Mouse (Mus musculus) lung, postnatal 0 days (tissue): Measurements from ENCODE around the gene Vav3. TPM values are rescaled to one million over a fixed set of nuclear protein-coding genes. Genes with fewer than 3 reads are reported as not detected.
A peak's percentile ranks its signal among the peaks of the same experiment; 100 is the strongest.

Experiments used
- ATAC-seq: fragments of 200-750 bp; cut with Nextera tagmentation; 2 replicates; pipeline ENCODE4 v1.8.0; 2017; ENCODE audit warnings: moderate library complexity
- DNase-seq: peaks from one replicate; pipeline ENCODE4 v3.0.0-alpha.2; 2016; ENCODE audit warnings: low spot score
- H3K27ac ChIP-seq: fragments of 300-500 bp; sonication (generic); 2 replicates; pipeline ENCODE4 v1.5.1; 2014; ENCODE audit warnings: antibody characterized with exemption, mild to moderate bottlenecking, low read length, mixed read lengths
- H3K27me3 ChIP-seq: fragments of 300-500 bp; sonication (generic); replicated peaks from 2 replicates; pipeline ENCODE4 v1.6.1; 2014; ENCODE audit warnings: low read length, mixed read lengths; ENCODE audit not compliant: insufficient read depth
- H3K36me3 ChIP-seq: fragments of 300-500 bp; sonication (generic); 2 replicates; pipeline ENCODE4 v1.6.1; 2014; ENCODE audit warnings: low read length, mixed read lengths; ENCODE audit not compliant: insufficient read depth
- H3K4me1 ChIP-seq: fragments of 300-500 bp; sonication (generic); 2 replicates; pipeline ENCODE4 v1.6.1; 2014; ENCODE audit warnings: antibody characterized with exemption, low read depth, low read length, mixed read lengths; ENCODE audit not compliant: insufficient read depth
- H3K4me2 ChIP-seq: fragments of 300-500 bp; sonication (generic); replicated peaks from 2 replicates; pipeline ENCODE4 v1.6.1; 2014; ENCODE audit warnings: low read depth, mild to moderate bottlenecking, low read length, moderate library complexity, mixed read lengths
- H3K4me3 ChIP-seq: fragments of 300-500 bp; sonication (generic); 2 replicates; pipeline ENCODE4 v1.5.1; 2014; ENCODE audit warnings: low read depth, low read length
- H3K9ac ChIP-seq: fragments of 300-500 bp; sonication (generic); replicated peaks from 2 replicates; pipeline ENCODE4 v1.6.1; 2014; ENCODE audit warnings: low read depth, mild to moderate bottlenecking
- H3K9me3 ChIP-seq: fragments of 300-500 bp; sonication (generic); 2 replicates; pipeline ENCODE4 v1.6.1; 2016; ENCODE audit warnings: low read length, mixed read lengths
- CTCF ChIP-seq: IDR thresholded peaks from 2 replicates; pipeline ENCODE4 v1.5.1; 2016; ENCODE audit warnings: antibody characterized with exemption, mild to moderate bottlenecking
- EP300 ChIP-seq: IDR thresholded peaks from 2 replicates; pipeline ENCODE4 v1.6.1; 2016; ENCODE audit warnings: antibody characterized with exemption, mild to moderate bottlenecking, control low read depth
- WGBS: fragments of 180-500 bp; shearing (Covaris S2); extraction: QIAGEN DNeasy Blood & Tissue Kit; methylation state at CpG from one replicate; pipeline ENCODE4 v1.1.7; 2014; 5-methylcytosine and 5-hydroxymethylcytosine counted together
- polyA plus RNA-seq: library from polyadenylated mRNA; unstranded; fragments of >200 nt; fragmentation: Nextera tagmentation; extraction: Ambion mirVana; gene quantifications from 2 replicates; pipeline ENCODE4 v1.2.1, GENCODE M21; 2015

Gene Vav3
- polyA plus RNA-seq, 1 experiment from 2014 or later, result 11.9 TPM

GRCm38 (mm10) chr3:109568542-109569265 is 228.3 kb downstream of the Vav3 start:
- H3K36me3 ChIP-seq, result no peaks in the 10 kb centered on the region
- H3K27ac ChIP-seq, result no peak overlapping the region
- H3K27me3 ChIP-seq, result no peaks in the 10 kb centered on the region
- no peak for TF ChIP-seq CTCF
- TF ChIP-seq EP300, result peak; percentile 85
- H3K4me2 ChIP-seq, result no peak overlapping the region
- peak; percentile 69 for DNase-seq
- 10% methylated on average over 3 of the region's 3 CpGs for WGBS
- H3K4me3 ChIP-seq, result no peak overlapping the region
- ATAC-seq, result peak; percentile 89
- H3K9ac ChIP-seq, result no peak overlapping the region
- H3K9me3 ChIP-seq, result no peaks in the 10 kb centered on the region
- 0 out of 2 replicates have a peak, but pooled peaks cover 5% of the 10 kb centered on the region for H3K4me1 ChIP-seq

- Histone ChIP-seq H3K9me3 (no peaks in the 10 kb centered on the region), H3K27ac (no peak overlapping the region), H3K4me1 (0 out of 2 replicates have a peak, but pooled peaks cover 5% of the 10 kb centered on the region), H3K9ac (no peak overlapping the region), H3K4me3 (no peak overlapping the region), H3K27me3 (no peaks in the 10 kb centered on the region), H3K36me3 (no peaks in the 10 kb centered on the region), H3K4me2 (no peak overlapping the region)
- 62% methylated on average over 1 of the region's 1 CpGs for WGBS
- TF ChIP-seq EP300, result no peak
- TF ChIP-seq CTCF, result no peak
- DNase-seq (peak; percentile 3), ATAC-seq (no peak)
Observed at GRCm38 (mm10) chr3:109571483-109571882, 231.0 kb downstream of the Vav3 start.

DNA sequence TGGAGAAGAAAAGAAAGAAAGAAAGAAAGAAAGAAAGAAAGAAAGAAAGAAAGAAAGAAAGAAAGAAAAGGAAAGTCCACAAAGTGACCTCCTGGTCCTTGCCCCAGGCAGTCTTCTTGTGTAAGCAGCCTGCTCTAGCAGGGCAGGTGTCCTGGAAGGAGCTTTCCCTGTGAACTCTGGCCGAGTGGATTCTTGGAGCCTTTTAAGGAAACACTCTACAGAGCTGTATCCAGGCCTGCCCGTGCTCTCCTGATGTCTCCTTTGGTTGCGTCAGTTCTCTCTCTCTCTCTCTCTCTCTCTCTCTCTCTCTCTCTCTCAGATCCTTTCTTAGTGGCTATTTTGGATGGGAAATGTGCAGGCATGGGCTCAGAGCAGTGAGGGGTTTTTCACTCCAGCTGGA is 232.4 kb downstream of the Vav3 start:
- ATAC-seq (peak; percentile 69), DNase-seq (peak; percentile 31)
- H3K4me2 ChIP-seq, result no peak overlapping the region
- no peak overlapping the region for H3K9ac ChIP-seq
- H3K27me3 ChIP-seq, result no peaks in the 10 kb centered on the region
- TF ChIP-seq EP300 (no peak), CTCF (no peak)
- H3K27ac ChIP-seq, result no peak overlapping the region
- H3K4me3 ChIP-seq, result no peak overlapping the region
- no peaks in the 10 kb centered on the region for H3K36me3 ChIP-seq
- H3K4me1 ChIP-seq, result 0 out of 2 replicates have a peak, but pooled peaks cover 5% of the 10 kb centered on the region
- no peaks in the 10 kb centered on the region for H3K9me3 ChIP-seq
- WGBS, result 38% methylated on average over 3 of the region's 3 CpGs

- H3K9ac ChIP-seq, result no peak overlapping the region
- H3K4me3 ChIP-seq, result no peak overlapping the region
- 52% methylated on average over 10 of the region's 10 CpGs for WGBS
- DNase-seq (peak; percentile 23), ATAC-seq (peak; percentile 48)
- H3K4me1 ChIP-seq, result 0 out of 2 replicates have a peak, but pooled peaks cover 2% of the 10 kb centered on the region
- H3K36me3 ChIP-seq, result no peaks in the 10 kb centered on the region
- H3K9me3 ChIP-seq, result no peaks in the 10 kb centered on the region
- H3K27me3 ChIP-seq, result no peaks in the 10 kb centered on the region
- TF ChIP-seq EP300, result no peak
- TF ChIP-seq CTCF, result no peak
- no peak overlapping the region for H3K27ac ChIP-seq
- peak overlapping the region; percentile 36 for H3K4me2 ChIP-seq
Observed at GRCm38 (mm10) chr3:109573549-109574146, 233.2 kb downstream of the Vav3 start.

DNA sequence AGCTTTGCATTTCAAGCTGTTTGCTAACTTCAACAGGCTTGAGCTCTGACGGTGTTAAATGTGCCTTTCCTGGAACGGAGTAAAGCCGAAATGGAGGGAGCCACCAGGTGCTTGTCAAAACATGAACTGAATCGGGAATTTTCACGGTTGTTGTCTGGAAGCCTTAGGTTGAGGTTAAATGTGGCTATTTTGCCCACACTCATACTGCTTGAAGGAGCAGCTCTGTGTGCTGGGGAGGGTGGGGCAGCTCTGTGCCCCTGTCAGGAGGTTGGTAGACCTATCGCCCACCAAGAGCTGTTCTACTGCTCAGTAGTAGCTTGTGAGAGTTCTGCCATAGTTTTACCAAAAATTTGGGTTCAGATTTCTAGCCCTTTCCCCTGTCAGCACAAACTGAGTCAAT is 233.7 kb downstream of the Vav3 start:
- no peak overlapping the region for H3K4me3 ChIP-seq
- H3K4me1 ChIP-seq, result no peaks in the 10 kb centered on the region
- no peaks in the 10 kb centered on the region for H3K36me3 ChIP-seq
- H3K27ac ChIP-seq, result no peak overlapping the region
- H3K9ac ChIP-seq, result no peak overlapping the region
- peak; percentile 9; the same call in 1 of the 2 replicates for ATAC-seq
- DNase-seq, result no peak
- H3K4me2 ChIP-seq, result peak overlapping the region; percentile 36
- TF ChIP-seq EP300 (no peak), CTCF (no peak)
- WGBS, result 39% methylated on average over 6 of the region's 6 CpGs
- no peaks in the 10 kb centered on the region for H3K9me3 ChIP-seq
- H3K27me3 ChIP-seq, result no peaks in the 10 kb centered on the region

- no peak overlapping the region for H3K4me2 ChIP-seq
- DNase-seq (no peak), ATAC-seq (no peak)
- no peak overlapping the region for H3K4me3 ChIP-seq
- 82% methylated on average over 3 of the region's 3 CpGs for WGBS
- no peaks in the 10 kb centered on the region for H3K9me3 ChIP-seq
- H3K9ac ChIP-seq, result no peak overlapping the region
- no peak for TF ChIP-seq EP300
- TF ChIP-seq CTCF, result no peak
- no peaks in the 10 kb centered on the region for H3K36me3 ChIP-seq
- H3K4me1 ChIP-seq, result no peaks in the 10 kb centered on the region
- no peak overlapping the region for H3K27ac ChIP-seq
- H3K27me3 ChIP-seq, result no peaks in the 10 kb centered on the region
Observed at GRCm38 (mm10) chr3:109578347-109578746, 237.9 kb downstream of the Vav3 start.
